In genomic region chr5:72505740-72506139, GRCm38 (mm10) we compare ENCODE assay signal across 8 mouse cellular contexts. TPM values are rescaled to one million over a fixed set of nuclear protein-coding genes. Genes with fewer than 3 reads are reported as not detected.
A peak's percentile ranks its signal among the peaks of the same experiment; 100 is the strongest.
DNase-seq lines count a peak whose midpoint lies in the region; ATAC-seq lines count a peak whose summit lies in the region.

No protein-coding gene starts in this region.

- peak; percentile 21 for DNase-seq in adrenal gland, postnatal 10 days
- no peak for DNase-seq in adrenal gland, adult 18-20 months (ENCODE audit: low spot score in 2 of 2)
- DNase-seq in layer of hippocampus, adult 11-12 months (ENCODE audit: low spot score) = peak; percentile 27
- DNase-seq in layer of hippocampus, adult 8-10 months (ENCODE audit: low spot score in 2 of 2) = no peak
- peak; percentile 55 for DNase-seq in R1 (ENCODE audit: low read depth, low spot score)
- DNase-seq in heart, adult 9 months (ENCODE audit: low spot score in 2 of 2) = no peak

- peak; percentile 53; the same call in 1 of the 2 replicates for ATAC-seq in megakaryocyte progenitor cell, adult 5-6 weeks (replicated peaks; ENCODE audit: poor library complexity)
- no peak for ATAC-seq in erythroblast, adult 5-6 weeks (replicated peaks; ENCODE audit: low FRiP score, poor library complexity, severe bottlenecking)

RNA-seq across cellular contexts. Expression of gene Corin, which starts 1.5 kb away (rescaled TPM):
- total RNA-seq in adrenal gland, postnatal 10 days (2021) = under 1 TPM; 0.18 to 0.45 TPM
- under 1 TPM in 1 of 2 experiments, not detected in 1; 0.16 TPM for total RNA-seq in adrenal gland, adult 18-20 months (2021)
- total RNA-seq in layer of hippocampus, adult 8-10 months (2022) = under 1 TPM; 0.16 to 0.52 (median 0.27) TPM
- not detected in 2 replicates for total RNA-seq in megakaryocyte progenitor cell, adult 5-6 weeks (2015)
- not detected in 2 replicates for total RNA-seq in megakaryocyte progenitor cell, adult 5-6 weeks (2017)
- total RNA-seq in erythroblast, adult 5-6 weeks (2015; ENCODE audit: low replicate concordance) = not detected in 2 replicates
- not detected in 2 replicates for total RNA-seq in erythroblast, adult 5-6 weeks (2017; ENCODE audit: low replicate concordance)

RNA-seq across cellular contexts. Expression of gene Nfxl1, which starts 53.7 kb away (rescaled TPM):
- 10 to 100 TPM; 13.4 to 18.1 TPM for total RNA-seq in adrenal gland, postnatal 10 days (2021)
- 10 to 100 TPM; 11.9 to 13.5 TPM for total RNA-seq in adrenal gland, adult 18-20 months (2021)
- total RNA-seq in layer of hippocampus, adult 8-10 months (2022) = 10 to 100 TPM; 14.4 to 16.5 (median 15.0) TPM
- 15.3 and 21.6 TPM in 2 replicates for total RNA-seq in megakaryocyte progenitor cell, adult 5-6 weeks (2015)
- 13.0 and 25.4 TPM in 2 replicates for total RNA-seq in megakaryocyte progenitor cell, adult 5-6 weeks (2017)
- total RNA-seq in erythroblast, adult 5-6 weeks (2015; ENCODE audit: low replicate concordance) = 5.8 and 15.0 TPM in 2 replicates
- 10.1 and 11.8 TPM in 2 replicates for total RNA-seq in erythroblast, adult 5-6 weeks (2017; ENCODE audit: low replicate concordance)

Comparison
In these comparisons a context has a peak if more than half of its experiments do, and no peak if none do; other contexts are left out.
1. DNase-seq: peak in adrenal gland, postnatal 10 days (single experiment), layer of hippocampus, adult 11-12 months (single experiment) and R1 (single experiment); none in adrenal gland, adult 18-20 months (0 of 2), layer of hippocampus, adult 8-10 months (0 of 2) and heart, adult 9 months (0 of 2).